Mouse (Mus musculus) liver, embryonic 15.5 days (tissue): ENCODE data around the gene Tfap2b. TPM values are rescaled to one million over a fixed set of nuclear protein-coding genes. Genes with fewer than 3 reads are reported as not detected.

Source experiments
- ATAC-seq: fragments of 200-750 bp; cut with Nextera tagmentation; 2 replicates; pipeline ENCODE4 v1.8.0; 2017; ENCODE audit warnings: moderate number of reproducible peaks, mild to moderate bottlenecking, moderate library complexity; ENCODE audit not compliant: insufficient read depth
- H3K27ac ChIP-seq: fragments of 300-500 bp; sonication (generic); replicated peaks from 2 replicates; pipeline ENCODE4 v1.5.1; 2015; ENCODE audit warnings: mild to moderate bottlenecking, inconsistent platforms
- H3K27me3 ChIP-seq: fragments of 300-500 bp; sonication (generic); 2 replicates; pipeline ENCODE4 v1.6.1; 2015; ENCODE audit warnings: mild to moderate bottlenecking, inconsistent platforms
- H3K36me3 ChIP-seq: fragments of 300-500 bp; sonication (generic); replicated peaks from 2 replicates; pipeline ENCODE4 v1.6.1; 2015; ENCODE audit warnings: moderate library complexity, mild to moderate bottlenecking, inconsistent platforms
- H3K4me1 ChIP-seq: fragments of 300-500 bp; sonication (generic); replicated peaks from 2 replicates; pipeline ENCODE4 v1.6.1; 2015; ENCODE audit warnings: inconsistent platforms
- H3K4me2 ChIP-seq: fragments of 300-500 bp; sonication (generic); 2 replicates; pipeline ENCODE4 v1.6.1; 2015; ENCODE audit warnings: moderate library complexity, mild to moderate bottlenecking, inconsistent platforms
- H3K4me3 ChIP-seq: fragments of 300-500 bp; sonication (generic); replicated peaks from 2 replicates; pipeline ENCODE4 v1.5.1; 2015; ENCODE audit warnings: mild to moderate bottlenecking, inconsistent platforms
- H3K9ac ChIP-seq: fragments of 300-500 bp; sonication (generic); 2 replicates; pipeline ENCODE4 v1.6.1; 2015; ENCODE audit warnings: moderate library complexity, mild to moderate bottlenecking, inconsistent platforms
- H3K9me3 ChIP-seq: fragments of 300-500 bp; sonication (generic); replicated peaks from 2 replicates; pipeline ENCODE4 v1.6.1; 2016; ENCODE audit warnings: inconsistent platforms
- WGBS: fragments of 180-500 bp; shearing (Covaris S2); methylation state at CpG from one replicate; pipeline ENCODE4 v1.1.7; 2015; ENCODE audit warnings: mixed read lengths; ENCODE audit not compliant: insufficient replicate concordance; 5-methylcytosine and 5-hydroxymethylcytosine counted together
- polyA plus RNA-seq: library from polyadenylated mRNA; unstranded; fragments of >200 nt; fragmentation: Nextera tagmentation; extraction: Ambion mirVana; gene quantifications from 2 replicates; pipeline ENCODE4 v1.2.1, GENCODE M21; 2015

Tfap2b gene
- polyA plus RNA-seq, 1 experiment from 2014 or later, result 0.05 TPM

- Histone ChIP-seq H3K9me3 (no peaks in the 10 kb centered on the region), H3K4me3 (no peak overlapping the region), H3K9ac (no peak overlapping the region), H3K4me1 (no peaks in the 10 kb centered on the region), H3K4me2 (no peak overlapping the region), H3K27me3 (peaks cover 77% of the 10 kb centered on the region), H3K27ac (no peak overlapping the region), H3K36me3 (no peaks in the 10 kb centered on the region)
- ATAC-seq, result no peak
- under 1% methylated on average over 19 of the region's 19 CpGs for WGBS
Observed at GRCm38 (mm10) chr1:19233857-19234256, 25.1 kb downstream of the Tfap2b start.

- H3K4me2 ChIP-seq, result no peak overlapping the region
- H3K9ac ChIP-seq, result no peak overlapping the region
- no peak overlapping the region for H3K27ac ChIP-seq
- peaks cover 78% of the 10 kb centered on the region for H3K27me3 ChIP-seq
- H3K4me1 ChIP-seq, result no peaks in the 10 kb centered on the region
- H3K36me3 ChIP-seq, result no peaks in the 10 kb centered on the region
- no peak for ATAC-seq
- 1% methylated on average over 31 of the region's 31 CpGs for WGBS
- no peak overlapping the region for H3K4me3 ChIP-seq
- H3K9me3 ChIP-seq, result no peaks in the 10 kb centered on the region
Observed at GRCm38 (mm10) chr1:19234432-19235205, 25.9 kb downstream of the Tfap2b start.

DNA sequence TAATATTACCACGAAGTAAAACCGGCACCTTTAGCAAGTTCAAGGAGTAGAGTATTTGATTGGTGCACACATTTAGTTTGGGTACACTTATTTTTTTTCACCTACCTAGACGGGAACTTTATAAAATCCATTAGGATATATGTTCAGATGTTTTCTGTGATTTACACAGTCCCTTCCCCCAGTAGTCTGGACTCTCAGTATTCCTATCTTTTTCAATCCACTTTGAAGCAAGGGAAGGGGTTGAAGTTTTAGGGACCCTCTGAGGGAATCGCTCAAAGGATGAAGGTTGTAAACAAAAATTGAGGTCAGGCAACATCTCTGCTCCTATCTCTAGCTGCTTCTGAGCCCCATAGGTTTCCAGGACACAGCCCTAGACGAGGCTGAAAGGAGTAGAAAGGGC, 27.3 kb downstream of the Tfap2b start:
- Histone ChIP-seq H3K4me3 (no peak overlapping the region), H3K27ac (no peak overlapping the region), H3K9me3 (no peaks in the 10 kb centered on the region), H3K9ac (no peak overlapping the region), H3K27me3 (peaks cover 85% of the 10 kb centered on the region), H3K4me2 (no peak overlapping the region), H3K36me3 (no peaks in the 10 kb centered on the region), H3K4me1 (no peaks in the 10 kb centered on the region)
- no peak for ATAC-seq
- 4% methylated on average over 5 of the region's 5 CpGs for WGBS

- WGBS, result 2% methylated on average over 21 of the region's 21 CpGs
- Histone ChIP-seq H3K9ac (no peak overlapping the region), H3K27ac (no peak overlapping the region), H3K4me2 (no peak overlapping the region), H3K27me3 (peaks cover 84% of the 10 kb centered on the region), H3K9me3 (no peaks in the 10 kb centered on the region), H3K4me3 (no peak overlapping the region), H3K36me3 (no peaks in the 10 kb centered on the region), H3K4me1 (no peaks in the 10 kb centered on the region)
- ATAC-seq, result no peak
Observed at GRCm38 (mm10) chr1:19236591-19236990, 27.9 kb downstream of the Tfap2b start.

GRCm38 (mm10) chr1:19237061-19237460, 28.3 kb downstream of the Tfap2b start:
- no peaks in the 10 kb centered on the region for H3K36me3 ChIP-seq
- H3K27ac ChIP-seq, result no peak overlapping the region
- no peak for ATAC-seq
- no peaks in the 10 kb centered on the region for H3K4me1 ChIP-seq
- H3K4me2 ChIP-seq, result no peak overlapping the region
- H3K4me3 ChIP-seq, result no peak overlapping the region
- WGBS, result under 1% methylated on average over 9 of the region's 9 CpGs
- no peak overlapping the region for H3K9ac ChIP-seq
- no peaks in the 10 kb centered on the region for H3K9me3 ChIP-seq
- H3K27me3 ChIP-seq, result peaks cover 84% of the 10 kb centered on the region

GRCm38 (mm10) chr1:19237721-19238410, 29.2 kb downstream of the Tfap2b start:
- H3K27ac ChIP-seq, result no peak overlapping the region
- no peak overlapping the region for H3K4me3 ChIP-seq
- 2% methylated on average over 8 of the region's 8 CpGs for WGBS
- H3K36me3 ChIP-seq, result no peaks in the 10 kb centered on the region
- no peaks in the 10 kb centered on the region for H3K4me1 ChIP-seq
- no peak overlapping the region for H3K4me2 ChIP-seq
- H3K9ac ChIP-seq, result no peak overlapping the region
- no peak for ATAC-seq
- H3K27me3 ChIP-seq, result peaks cover 81% of the 10 kb centered on the region
- H3K9me3 ChIP-seq, result no peaks in the 10 kb centered on the region

DNA sequence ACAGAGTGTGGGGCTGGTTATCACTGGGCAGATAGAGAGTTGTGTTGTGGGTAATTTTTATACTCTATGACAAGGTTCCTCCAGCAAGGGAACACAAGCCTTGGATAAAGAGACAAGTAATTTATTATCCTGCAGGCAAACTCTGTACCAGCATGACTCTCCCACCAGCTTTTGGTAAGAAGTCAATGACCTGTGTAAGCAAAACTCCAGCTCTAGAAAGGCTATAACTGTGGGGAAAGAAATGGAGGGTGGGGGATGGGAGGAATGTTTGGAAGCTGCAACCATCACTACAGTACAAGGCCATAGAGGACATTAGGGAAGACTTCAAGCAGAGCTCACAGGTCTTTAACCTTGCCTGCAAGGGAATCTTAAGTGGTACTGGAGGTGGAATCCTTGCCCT, 31.3 kb downstream of the Tfap2b start:
- no peaks in the 10 kb centered on the region for H3K9me3 ChIP-seq
- peaks cover 66% of the 10 kb centered on the region for H3K27me3 ChIP-seq
- no peak overlapping the region for H3K4me3 ChIP-seq
- H3K4me2 ChIP-seq, result no peak overlapping the region
- H3K9ac ChIP-seq, result no peak overlapping the region
- H3K4me1 ChIP-seq, result no peaks in the 10 kb centered on the region
- no peak overlapping the region for H3K27ac ChIP-seq
- no peak for ATAC-seq
- no peaks in the 10 kb centered on the region for H3K36me3 ChIP-seq

GRCm38 (mm10) chr1:19241316-19241715, 32.6 kb downstream of the Tfap2b start:
- no peak overlapping the region for H3K9ac ChIP-seq
- no peaks in the 10 kb centered on the region for H3K36me3 ChIP-seq
- H3K4me3 ChIP-seq, result no peak overlapping the region
- no peaks in the 10 kb centered on the region for H3K9me3 ChIP-seq
- 1% methylated on average over 20 of the region's 20 CpGs for WGBS
- H3K4me1 ChIP-seq, result no peaks in the 10 kb centered on the region
- no peak for ATAC-seq
- no peak overlapping the region; the same call in 1 of the 2 replicates for H3K4me2 ChIP-seq
- no peak overlapping the region for H3K27ac ChIP-seq
- H3K27me3 ChIP-seq, result peaks cover 53% of the 10 kb centered on the region

- ATAC-seq, result no peak
- 5% methylated on average over 8 of the region's 8 CpGs for WGBS
- H3K36me3 ChIP-seq, result no peaks in the 10 kb centered on the region
Observed at GRCm38 (mm10) chr1:19242021-19242420, 33.3 kb downstream of the Tfap2b start.

DNA sequence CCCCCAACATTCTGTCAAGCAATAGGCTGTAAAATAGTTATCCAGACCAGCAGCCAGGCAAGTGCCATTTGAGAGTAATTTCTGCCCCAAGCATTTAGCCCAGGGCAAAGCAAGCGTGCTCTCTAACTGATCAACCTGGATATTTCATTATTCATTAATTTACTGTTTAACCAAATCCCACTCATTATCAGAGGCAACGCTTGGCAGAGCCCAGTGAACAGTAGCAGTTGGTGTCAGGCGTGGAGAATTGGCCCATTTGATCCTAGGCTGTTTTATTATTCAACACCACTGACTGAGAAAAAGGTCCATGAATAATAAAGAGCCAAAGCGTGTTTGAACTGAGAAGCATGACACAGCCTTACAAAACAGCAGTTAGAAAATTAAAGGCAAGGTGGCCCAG, 36.3 kb downstream of the Tfap2b start:
- no peak overlapping the region for H3K9ac ChIP-seq
- peaks cover 25% of the 10 kb centered on the region for H3K27me3 ChIP-seq
- WGBS, result 34% methylated on average over 4 of the region's 4 CpGs

More at GRCm38 (mm10) chr1:19242021-19242420, 33.3 kb downstream of the Tfap2b start:
- H3K4me3 ChIP-seq, result no peak overlapping the region
- peaks cover 46% of the 10 kb centered on the region for H3K27me3 ChIP-seq
- H3K27ac ChIP-seq, result no peak overlapping the region
- no peak overlapping the region for H3K4me2 ChIP-seq
- no peaks in the 10 kb centered on the region for H3K9me3 ChIP-seq
- no peak overlapping the region for H3K9ac ChIP-seq
- no peaks in the 10 kb centered on the region for H3K4me1 ChIP-seq

GRCm38 (mm10) chr1:19251286-19251685, 42.6 kb downstream of the Tfap2b start:
- no peaks in the 10 kb centered on the region for H3K9me3 ChIP-seq
- no peaks in the 10 kb centered on the region for H3K27me3 ChIP-seq
- H3K36me3 ChIP-seq, result no peaks in the 10 kb centered on the region
- H3K9ac ChIP-seq, result no peak overlapping the region
- no peak for ATAC-seq
- no peak overlapping the region for H3K4me2 ChIP-seq
- WGBS, result 53% methylated on average over 6 of the region's 6 CpGs
- H3K4me1 ChIP-seq, result no peaks in the 10 kb centered on the region
- H3K4me3 ChIP-seq, result no peak overlapping the region
- no peak overlapping the region for H3K27ac ChIP-seq

More for the DNA sequence above, 36.3 kb downstream of the Tfap2b start:
- Histone ChIP-seq H3K36me3 (no peaks in the 10 kb centered on the region), H3K4me1 (no peaks in the 10 kb centered on the region), H3K4me3 (no peak overlapping the region), H3K4me2 (no peak overlapping the region), H3K27ac (no peak overlapping the region), H3K9me3 (no peaks in the 10 kb centered on the region)
- ATAC-seq, result no peak
